Mouse (Mus musculus): ENCODE results near the gene Insr.

GRCm38 (mm10) chr8:3260127-3260811, 19.1 kb downstream of the Insr start:
- TF ChIP-seq CTCF (IDR thresholded peaks at IDR 0.05; ENCODE audit: control insufficient read depth, insufficient read depth, low read length) = no peak
- TF ChIP-seq POLR2A (IDR thresholded peaks at IDR 0.05; ENCODE audit: borderline replicate concordance, control insufficient read depth, low read depth, low read length) = no peak

Measured in bone marrow, adult 2 months (tissue).